Mouse (Mus musculus): Measurements from ENCODE around the gene Tgfbr2. TPM values are rescaled to one million over a fixed set of nuclear protein-coding genes. Genes with fewer than 3 reads are reported as not detected.

Gene Tgfbr2
- polyA plus RNA-seq, 1 experiment from 2014 or later = 19.0 TPM

DNA sequence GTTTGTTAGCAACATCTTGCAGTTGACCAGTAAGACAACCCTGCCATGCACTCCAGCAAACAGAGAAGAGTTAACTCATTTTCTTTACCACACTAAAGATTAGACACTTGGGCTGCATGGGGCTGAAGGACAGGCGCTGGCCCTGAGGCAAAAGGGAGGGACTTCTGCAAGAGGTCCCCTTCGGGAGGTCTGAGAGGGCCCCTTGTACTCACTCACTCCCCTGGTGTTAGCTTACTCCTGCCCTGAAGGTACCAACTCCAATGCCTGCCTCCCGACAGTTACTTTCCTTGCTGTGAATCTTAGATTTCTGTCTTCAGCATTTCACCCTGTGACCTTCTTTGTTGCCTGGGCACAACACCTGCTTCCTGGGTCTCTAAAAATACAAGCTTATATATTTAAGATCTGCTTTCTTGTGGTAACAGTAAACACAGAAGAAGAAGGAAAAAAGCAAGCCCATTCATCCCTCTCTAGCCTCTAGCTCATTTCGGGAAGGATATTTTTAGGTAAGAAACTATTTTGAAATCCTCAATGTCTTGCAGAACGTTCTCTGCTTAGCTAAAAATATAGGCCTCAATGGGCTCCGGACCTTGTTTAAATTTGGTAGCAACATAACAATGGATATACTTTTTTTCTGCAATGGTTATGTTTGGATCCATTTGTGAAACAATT, 41.7 kb downstream of the Tgfbr2 start:
- 52% methylated on average over 6 of the region's 6 CpGs for WGBS

DNA sequence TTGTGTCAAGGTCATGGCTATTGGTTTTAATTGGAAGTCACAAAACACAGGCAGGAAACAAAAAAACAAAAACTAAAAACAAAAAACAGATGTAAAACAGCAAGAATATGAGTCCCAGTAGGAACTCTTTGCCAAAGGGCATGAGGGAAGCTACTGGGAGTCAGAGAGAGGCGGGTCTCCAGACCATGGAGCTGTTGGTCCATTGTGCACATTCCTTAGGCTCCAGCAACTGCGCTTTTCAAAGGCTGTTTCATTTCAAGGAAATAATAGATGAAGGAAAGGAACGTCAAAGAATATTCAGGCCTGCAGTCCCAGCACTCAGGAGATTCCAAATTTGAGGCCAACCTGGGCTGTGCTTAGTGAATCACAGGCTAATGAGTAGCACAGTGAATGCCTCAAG, 46.3 kb downstream of the Tgfbr2 start:
- ATAC-seq (ENCODE audit: extremely low read depth, insufficient number of reproducible peaks, low FRiP score, low TSS enrichment) = no peak
- H3K9me3 ChIP-seq = no peaks in the 10 kb centered on the region
- no peak overlapping the region for H3K4me2 ChIP-seq
- H3K4me3 ChIP-seq = no peak overlapping the region
- WGBS = 65% methylated on average over 3 of the region's 3 CpGs
- H3K27me3 ChIP-seq (replicated peaks) = no peaks in the 10 kb centered on the region
- peaks cover 18% of the 10 kb centered on the region for H3K4me1 ChIP-seq
- H3K9ac ChIP-seq = no peak overlapping the region
- H3K36me3 ChIP-seq = peaks cover 76% of the 10 kb centered on the region
- no peak overlapping the region for H3K27ac ChIP-seq (replicated peaks)

More for the DNA sequence above, 41.7 kb downstream of the Tgfbr2 start:
- Histone ChIP-seq H3K36me3 (peaks cover 32% of the 10 kb centered on the region), H3K9me3 (no peaks in the 10 kb centered on the region), H3K27me3 (replicated peaks) (no peaks in the 10 kb centered on the region), H3K9ac (no peak overlapping the region), H3K4me3 (no peak overlapping the region), H3K4me2 (no peak overlapping the region), H3K27ac (replicated peaks) (no peak overlapping the region), H3K4me1 (peaks cover 45% of the 10 kb centered on the region)
- ATAC-seq (ENCODE audit: extremely low read depth, insufficient number of reproducible peaks, low FRiP score, low TSS enrichment) = no peak

DNA sequence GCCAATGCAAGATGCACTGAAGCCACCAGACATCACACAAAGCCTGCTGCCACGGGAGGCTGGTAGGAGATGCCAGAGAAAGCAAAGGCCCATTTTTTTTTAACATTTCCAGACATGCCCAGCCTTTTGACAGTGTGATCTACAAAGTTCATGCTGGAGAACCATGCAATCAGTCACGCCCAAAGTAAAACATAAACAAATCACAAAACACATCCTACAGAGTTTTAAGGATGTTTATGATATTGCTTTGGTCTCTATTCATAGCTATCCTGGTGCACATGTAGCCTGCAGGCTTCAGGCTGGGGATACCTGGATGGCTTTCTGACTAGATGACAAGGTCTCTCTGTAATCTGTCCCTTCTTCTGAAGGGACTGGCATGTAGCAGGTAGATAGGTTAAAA, 46.8 kb downstream of the Tgfbr2 start:
- Histone ChIP-seq H3K36me3 (peaks cover 76% of the 10 kb centered on the region), H3K4me3 (no peak overlapping the region), H3K27me3 (replicated peaks) (no peaks in the 10 kb centered on the region), H3K4me2 (no peak overlapping the region), H3K9me3 (no peaks in the 10 kb centered on the region), H3K27ac (replicated peaks) (no peak overlapping the region), H3K9ac (no peak overlapping the region), H3K4me1 (peaks cover 19% of the 10 kb centered on the region)
- 65% methylated on average over 2 of the region's 2 CpGs for WGBS
- ATAC-seq (ENCODE audit: extremely low read depth, insufficient number of reproducible peaks, low FRiP score, low TSS enrichment) = no peak

DNA sequence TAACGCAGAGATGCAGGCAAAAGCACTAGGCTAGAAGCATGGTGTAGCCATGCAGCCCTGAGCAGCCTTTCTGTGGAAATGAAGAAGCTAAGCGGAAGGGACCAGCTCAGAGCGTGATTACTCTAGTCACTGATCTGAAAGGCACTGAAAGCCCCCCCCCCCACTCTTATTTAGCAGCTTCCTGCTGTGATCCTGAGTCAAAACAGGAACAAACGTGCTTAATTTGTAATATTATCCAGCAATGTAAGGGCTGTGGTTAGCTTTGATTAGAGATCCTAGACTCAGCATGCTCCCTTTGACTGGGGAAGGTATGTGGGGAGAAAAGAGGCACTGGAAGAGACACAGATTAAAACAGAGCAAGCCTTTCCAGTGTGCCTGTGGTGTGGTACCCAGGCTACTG, 48.7 kb downstream of the Tgfbr2 start:
- Histone ChIP-seq H3K4me1 (peaks cover 22% of the 10 kb centered on the region), H3K4me3 (no peak overlapping the region), H3K27ac (replicated peaks) (no peak overlapping the region), H3K36me3 (peaks cover 82% of the 10 kb centered on the region), H3K27me3 (replicated peaks) (no peaks in the 10 kb centered on the region), H3K4me2 (no peak overlapping the region), H3K9ac (no peak overlapping the region), H3K9me3 (no peaks in the 10 kb centered on the region)
- WGBS = 70% methylated on average over 4 of the region's 4 CpGs
- no peak for ATAC-seq (ENCODE audit: extremely low read depth, insufficient number of reproducible peaks, low FRiP score, low TSS enrichment)

DNA sequence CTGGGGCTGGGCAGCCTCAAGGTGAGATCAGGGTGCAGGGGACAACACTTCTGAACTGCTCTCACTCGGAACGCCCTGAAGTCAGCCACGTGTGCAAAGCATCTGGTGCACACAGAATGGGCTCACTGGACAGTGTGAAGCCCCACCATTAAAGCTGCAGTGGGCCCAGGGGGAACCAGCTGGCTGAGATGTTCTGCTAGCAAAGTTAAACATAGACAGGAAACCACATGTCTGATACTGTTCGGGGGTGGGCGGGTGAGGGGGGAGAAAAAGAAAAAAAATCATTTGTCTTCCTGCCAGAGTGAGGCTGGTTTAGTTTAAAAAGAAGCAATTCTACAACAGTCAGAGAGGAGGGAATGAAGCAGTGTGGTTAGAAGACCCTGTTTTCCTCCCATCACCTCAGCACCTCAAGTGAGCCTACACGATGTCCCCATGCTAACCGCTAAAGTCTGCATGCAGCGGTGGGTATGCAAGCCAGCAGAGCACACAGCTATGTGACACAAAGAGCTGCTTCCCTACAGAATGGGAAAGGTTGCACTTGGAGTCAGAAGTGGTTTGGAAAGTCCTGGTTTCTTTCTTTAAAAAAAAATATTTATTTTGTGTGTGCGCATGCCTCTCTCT, 52.1 kb downstream of the Tgfbr2 start:
- H3K9ac ChIP-seq = no peak overlapping the region
- H3K4me3 ChIP-seq = no peak overlapping the region
- no peaks in the 10 kb centered on the region for H3K27me3 ChIP-seq (replicated peaks)
- ATAC-seq (ENCODE audit: extremely low read depth, insufficient number of reproducible peaks, low FRiP score, low TSS enrichment) = peak; percentile 21; the same call in 1 of the 2 replicates
- H3K9me3 ChIP-seq = no peaks in the 10 kb centered on the region
- H3K27ac ChIP-seq (replicated peaks) = peak overlapping the region; percentile 73
- peaks cover 74% of the 10 kb centered on the region for H3K36me3 ChIP-seq
- H3K4me1 ChIP-seq = peaks cover 28% of the 10 kb centered on the region
- no peak overlapping the region for H3K4me2 ChIP-seq
- WGBS = 49% methylated on average over 9 of the region's 9 CpGs

DNA sequence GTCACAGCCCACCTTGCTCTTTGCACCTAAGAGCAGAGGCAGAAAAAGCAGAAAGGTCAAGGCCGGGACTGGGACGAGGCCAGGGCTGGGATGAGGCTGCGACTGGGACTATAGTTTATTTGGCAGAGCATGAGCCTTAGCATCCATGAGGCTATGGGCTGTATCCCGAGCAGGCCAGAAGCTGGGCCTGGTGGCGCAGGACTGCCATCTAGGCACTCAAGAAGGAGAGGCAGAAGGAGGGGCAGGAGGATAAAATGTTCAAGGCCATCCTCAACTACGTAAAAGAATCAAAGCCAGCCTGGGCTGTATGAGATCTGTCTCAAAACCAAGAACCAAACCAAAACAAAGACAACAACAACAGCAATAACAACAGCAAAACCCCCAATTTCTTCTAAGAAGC, 52.6 kb downstream of the Tgfbr2 start:
- Histone ChIP-seq H3K27me3 (replicated peaks) (no peaks in the 10 kb centered on the region), H3K4me2 (no peak overlapping the region), H3K27ac (replicated peaks) (peak overlapping the region; percentile 73), H3K9ac (no peak overlapping the region), H3K4me3 (no peak overlapping the region), H3K4me1 (peaks cover 28% of the 10 kb centered on the region), H3K9me3 (no peaks in the 10 kb centered on the region), H3K36me3 (peaks cover 73% of the 10 kb centered on the region)
- 71% methylated on average over 6 of the region's 6 CpGs for WGBS
- ATAC-seq (ENCODE audit: extremely low read depth, insufficient number of reproducible peaks, low FRiP score, low TSS enrichment) = no peak

DNA sequence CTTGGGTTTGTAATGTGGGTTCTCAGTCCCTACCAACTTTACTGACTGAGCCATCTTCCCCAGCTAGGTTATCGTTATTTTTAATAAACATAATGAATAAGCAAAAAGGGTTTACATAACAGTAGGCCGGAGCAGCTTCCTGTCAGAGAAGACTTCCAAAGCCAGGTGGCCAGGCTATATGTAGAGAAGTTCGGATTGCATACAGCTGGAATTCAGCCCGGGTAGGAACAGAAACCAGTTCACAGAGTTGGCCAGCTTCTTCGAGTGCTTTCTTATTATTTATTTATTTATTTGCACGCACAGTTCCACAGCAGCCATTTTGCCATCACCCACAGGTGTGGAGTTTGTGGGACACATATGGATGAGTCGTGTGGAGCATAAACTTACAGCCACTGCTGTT, 53.7 kb downstream of the Tgfbr2 start:
- 81% methylated on average over 7 of the region's 7 CpGs for WGBS
- no peak overlapping the region for H3K27ac ChIP-seq (replicated peaks)
- peaks cover 28% of the 10 kb centered on the region for H3K4me1 ChIP-seq
- H3K9ac ChIP-seq = no peak overlapping the region
- no peak overlapping the region for H3K4me3 ChIP-seq
- H3K27me3 ChIP-seq (replicated peaks) = no peaks in the 10 kb centered on the region
- peaks cover 72% of the 10 kb centered on the region for H3K36me3 ChIP-seq
- H3K4me2 ChIP-seq = no peak overlapping the region
- no peak for ATAC-seq (ENCODE audit: extremely low read depth, insufficient number of reproducible peaks, low FRiP score, low TSS enrichment)
- H3K9me3 ChIP-seq = no peaks in the 10 kb centered on the region

DNA sequence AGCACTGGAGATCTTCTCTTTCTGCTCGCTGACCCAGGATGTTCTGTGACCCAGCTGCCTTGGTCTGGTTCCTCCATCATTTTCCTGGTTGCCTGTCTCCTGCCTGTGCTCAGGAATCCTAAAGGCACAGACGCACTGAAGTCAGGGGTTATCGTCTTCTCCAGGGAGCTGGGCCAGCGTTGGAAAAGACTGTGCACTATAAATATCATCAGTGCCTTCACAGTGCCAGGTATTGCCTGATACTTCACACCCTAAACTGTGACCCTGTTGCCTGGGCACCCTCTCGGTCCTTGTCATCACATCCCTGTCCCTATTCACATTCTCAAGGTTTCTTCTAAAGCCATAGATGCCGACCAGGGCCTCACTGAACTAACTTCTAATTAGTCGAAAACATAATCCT, 55.2 kb downstream of the Tgfbr2 start:
- ATAC-seq (ENCODE audit: extremely low read depth, insufficient number of reproducible peaks, low FRiP score, low TSS enrichment) = no peak
- Histone ChIP-seq H3K36me3 (peaks cover 67% of the 10 kb centered on the region), H3K27me3 (replicated peaks) (no peaks in the 10 kb centered on the region), H3K9me3 (no peaks in the 10 kb centered on the region), H3K4me3 (no peak overlapping the region), H3K4me2 (no peak overlapping the region), H3K27ac (replicated peaks) (no peak overlapping the region), H3K4me1 (peaks cover 32% of the 10 kb centered on the region), H3K9ac (no peak overlapping the region)
- 41% methylated on average over 7 of the region's 7 CpGs for WGBS

DNA sequence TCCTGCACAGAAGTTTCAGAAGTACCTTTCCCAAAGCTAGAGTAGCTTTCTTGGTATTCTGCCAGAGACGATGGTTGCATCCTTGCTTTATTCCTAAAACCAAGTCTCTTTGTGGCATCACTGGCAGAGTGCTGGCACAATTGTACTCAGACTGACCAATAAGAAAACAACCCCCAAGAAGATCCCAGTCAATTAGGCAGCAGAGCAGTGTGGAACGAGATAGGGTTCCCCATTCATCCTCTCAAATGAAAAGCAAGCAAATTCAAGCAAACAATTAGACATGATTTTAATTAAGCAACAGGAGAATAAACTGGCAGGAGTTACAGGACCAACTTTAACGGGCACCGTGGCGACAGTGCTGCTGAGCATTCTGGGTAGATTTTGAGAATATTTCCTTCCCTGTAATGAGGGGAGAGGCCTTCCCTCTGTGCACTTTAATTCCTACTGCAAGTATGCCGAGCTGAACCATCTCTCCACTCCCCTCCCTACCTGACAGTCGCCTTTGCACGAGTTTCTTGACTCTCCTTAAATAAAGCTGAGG, 56.8 kb downstream of the Tgfbr2 start:
- peaks cover 36% of the 10 kb centered on the region for H3K4me1 ChIP-seq
- H3K9me3 ChIP-seq = no peaks in the 10 kb centered on the region
- WGBS = 79% methylated on average over 8 of the region's 8 CpGs
- no peak overlapping the region for H3K4me2 ChIP-seq
- H3K9ac ChIP-seq = no peak overlapping the region
- no peak overlapping the region for H3K27ac ChIP-seq (replicated peaks)
- no peak overlapping the region for H3K4me3 ChIP-seq
- H3K27me3 ChIP-seq (replicated peaks) = no peaks in the 10 kb centered on the region
- ATAC-seq (ENCODE audit: extremely low read depth, insufficient number of reproducible peaks, low FRiP score, low TSS enrichment) = no peak
- H3K36me3 ChIP-seq = peaks cover 57% of the 10 kb centered on the region

DNA sequence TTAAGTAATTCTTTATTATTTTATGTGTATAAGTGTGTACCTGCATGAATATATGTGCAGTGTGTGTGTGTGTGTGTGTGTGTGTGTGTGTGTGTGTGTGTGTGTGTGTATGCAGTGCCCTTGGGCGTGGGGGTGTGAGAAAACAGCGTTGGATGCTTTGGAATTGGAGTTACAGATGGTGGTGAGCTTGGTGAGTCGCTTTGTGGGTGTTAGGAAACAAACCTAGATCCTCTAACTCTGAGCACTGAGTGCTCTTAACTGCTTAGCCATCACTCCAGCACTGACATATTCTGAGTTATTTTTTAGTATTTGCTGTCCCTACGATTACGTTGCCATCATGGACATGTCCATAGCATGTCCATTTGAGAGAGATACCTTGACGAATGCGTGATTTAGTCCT, 59.3 kb downstream of the Tgfbr2 start:
- Histone ChIP-seq H3K9me3 (no peaks in the 10 kb centered on the region), H3K4me1 (peaks cover 32% of the 10 kb centered on the region), H3K9ac (no peak overlapping the region), H3K4me3 (no peak overlapping the region), H3K4me2 (no peak overlapping the region), H3K36me3 (peaks cover 51% of the 10 kb centered on the region), H3K27ac (replicated peaks) (no peak overlapping the region), H3K27me3 (replicated peaks) (no peaks in the 10 kb centered on the region)
- no peak for ATAC-seq (ENCODE audit: extremely low read depth, insufficient number of reproducible peaks, low FRiP score, low TSS enrichment)
- 84% methylated on average over 7 of the region's 7 CpGs for WGBS

DNA sequence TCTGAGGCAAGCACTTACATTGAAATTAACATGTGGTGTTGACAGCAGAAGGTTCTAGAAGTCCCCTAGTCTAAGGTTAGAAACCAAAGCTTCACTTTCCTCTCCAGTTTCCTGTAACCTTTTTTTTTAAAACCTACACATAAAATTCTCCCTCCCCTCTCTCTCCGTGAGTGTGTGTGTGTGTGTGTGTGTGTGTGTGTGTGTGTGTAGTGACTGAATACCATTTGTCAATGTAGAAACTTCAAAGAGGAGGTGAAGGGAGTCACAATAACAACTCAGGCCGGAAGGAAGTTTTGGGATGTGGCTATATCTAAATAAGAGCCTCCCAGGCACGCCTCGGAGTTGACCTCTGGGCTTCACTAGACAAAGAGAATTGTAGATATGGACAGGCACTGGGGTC, 60.8 kb downstream of the Tgfbr2 start:
- H3K9me3 ChIP-seq = no peaks in the 10 kb centered on the region
- WGBS = 26% methylated on average over 4 of the region's 4 CpGs
- H3K4me2 ChIP-seq = no peak overlapping the region
- peaks cover 58% of the 10 kb centered on the region for H3K36me3 ChIP-seq
- peaks cover 25% of the 10 kb centered on the region for H3K4me1 ChIP-seq
- no peak overlapping the region for H3K9ac ChIP-seq
- no peaks in the 10 kb centered on the region for H3K27me3 ChIP-seq (replicated peaks)
- no peak overlapping the region for H3K4me3 ChIP-seq
- no peak for ATAC-seq (ENCODE audit: extremely low read depth, insufficient number of reproducible peaks, low FRiP score, low TSS enrichment)
- 0 out of 2 replicates have a peak overlapping the region, but pooled peaks have one; percentile 42 for H3K27ac ChIP-seq (replicated peaks)

All from heart, embryonic 13.5 days (tissue).